Mouse (Mus musculus) heart, embryonic 12.5 days (tissue): ENCODE results near the gene Bbx. TPM values are rescaled to one million over a fixed set of nuclear protein-coding genes. Genes with fewer than 3 reads are reported as not detected.

Experiments used
- ATAC-seq: fragments of 200-750 bp; cut with Nextera tagmentation; 2 replicates; pipeline ENCODE4 v1.8.0; 2017; ENCODE audit warnings: moderate TSS enrichment, moderate library complexity; ENCODE audit not compliant: insufficient number of reproducible peaks, low FRiP score
- H3K27ac ChIP-seq: fragments of 300-500 bp; sonication (generic); 2 replicates; pipeline ENCODE4 v1.5.1; 2016; ENCODE audit warnings: mild to moderate bottlenecking, moderate library complexity; ENCODE audit not compliant: poor library complexity, severe bottlenecking
- H3K27me3 ChIP-seq: fragments of 300-500 bp; sonication (generic); replicated peaks from 2 replicates; pipeline ENCODE4 v1.6.1; 2016; ENCODE audit warnings: mild to moderate bottlenecking, moderate library complexity
- H3K36me3 ChIP-seq: fragments of 300-500 bp; sonication (generic); 2 replicates; pipeline ENCODE4 v1.6.1; 2016; ENCODE audit warnings: mild to moderate bottlenecking, moderate library complexity
- H3K4me1 ChIP-seq: fragments of 300-500 bp; sonication (generic); replicated peaks from 2 replicates; pipeline ENCODE4 v1.6.1; 2016; ENCODE audit warnings: mild to moderate bottlenecking
- H3K4me2 ChIP-seq: fragments of 300-500 bp; sonication (generic); 2 replicates; pipeline ENCODE4 v1.6.1; 2016; ENCODE audit warnings: mild to moderate bottlenecking, moderate library complexity
- H3K4me3 ChIP-seq: fragments of 300-500 bp; sonication (generic); 2 replicates; pipeline ENCODE4 v1.5.1; 2016; ENCODE audit warnings: mild to moderate bottlenecking
- H3K9ac ChIP-seq: fragments of 300-500 bp; sonication (generic); 2 replicates; pipeline ENCODE4 v1.6.1; 2016; ENCODE audit warnings: mild to moderate bottlenecking, moderate library complexity
- H3K9me3 ChIP-seq: fragments of 300-500 bp; sonication (generic); replicated peaks from 2 replicates; pipeline ENCODE4 v1.6.1; 2016; ENCODE audit warnings: mild to moderate bottlenecking, moderate library complexity
- WGBS: fragments of 180-500 bp; shearing (Covaris S2); methylation state at CpG from one replicate; pipeline ENCODE4 v1.1.7; 2016; 5-methylcytosine and 5-hydroxymethylcytosine counted together
- polyA plus RNA-seq: library from polyadenylated mRNA; unstranded; fragments of >200 nt; fragmentation: Nextera tagmentation; extraction: Ambion mirVana; gene quantifications from 2 replicates; pipeline ENCODE4 v1.2.1, GENCODE M21; 2016

The Bbx gene
- polyA plus RNA-seq, 1 experiment from 2014 or later = 37.7 TPM

DNA sequence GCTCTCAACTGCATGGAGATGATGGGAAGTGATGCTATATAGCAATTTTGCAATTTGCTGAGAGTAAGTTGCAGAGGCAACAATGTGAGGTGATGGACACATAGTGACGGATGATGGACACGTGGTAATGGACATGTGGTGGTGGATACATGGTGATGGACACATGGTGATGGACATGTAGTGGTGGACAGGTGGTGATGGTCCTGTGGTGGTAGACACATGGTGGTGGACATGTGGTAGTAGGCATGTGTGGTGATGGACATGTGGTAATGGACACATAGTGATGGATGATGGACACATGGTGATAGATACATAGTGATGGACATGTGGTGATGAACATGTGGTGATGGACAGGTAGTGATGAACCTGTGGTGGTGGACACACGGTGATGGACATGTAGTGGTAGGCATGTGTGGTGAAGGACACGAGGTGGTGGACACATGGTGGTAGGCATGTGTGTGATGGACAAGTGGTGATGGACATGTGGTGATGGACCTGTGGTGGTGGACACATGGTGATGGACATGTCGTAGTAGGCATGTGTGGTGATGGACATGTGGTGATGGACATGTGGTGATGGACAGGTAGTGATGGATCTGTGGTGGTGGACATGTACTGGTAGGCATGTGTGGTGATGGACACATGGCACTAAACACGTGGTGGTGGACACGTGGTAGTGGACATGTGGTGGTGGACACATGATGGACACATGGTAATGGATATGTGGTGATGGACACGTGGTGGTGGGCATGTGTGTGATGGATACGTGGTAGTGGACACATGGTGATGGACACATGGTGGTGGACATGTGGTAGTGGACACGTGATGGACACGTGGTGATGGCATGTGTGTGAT is 271.5 kb downstream of the Bbx start:
- 86% methylated on average over 11 of the region's 11 CpGs for WGBS

DNA sequence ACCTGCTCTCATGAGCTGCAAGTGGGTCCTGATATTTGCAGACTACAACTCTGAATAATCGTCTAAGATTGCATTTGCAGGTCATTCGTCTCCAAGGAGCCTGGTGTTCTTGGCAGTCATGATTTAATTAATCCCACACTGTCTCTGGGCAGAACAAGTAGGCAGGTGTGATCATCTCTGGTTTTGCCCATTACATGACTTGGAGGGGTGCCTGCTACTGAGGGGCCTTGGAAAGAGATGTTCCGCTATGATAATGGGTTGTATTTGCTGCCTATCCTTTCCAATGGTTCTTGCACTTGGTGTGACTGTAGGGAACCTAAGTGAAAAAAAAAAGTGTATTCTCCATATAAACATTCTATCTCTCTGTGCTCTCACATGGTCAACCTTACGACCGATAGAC is 273.6 kb downstream of the Bbx start:
- WGBS = 80% methylated on average over 5 of the region's 5 CpGs
- no peak for ATAC-seq
- Histone ChIP-seq H3K36me3 (no peaks in the 10 kb centered on the region), H3K27me3 (no peaks in the 10 kb centered on the region), H3K9me3 (peaks cover 4% of the 10 kb centered on the region; the same call in 1 of the 2 replicates), H3K9ac (no peak overlapping the region), H3K27ac (no peak overlapping the region), H3K4me3 (no peak overlapping the region), H3K4me1 (no peaks in the 10 kb centered on the region; the same call in 1 of the 2 replicates), H3K4me2 (no peak overlapping the region)

More for the DNA sequence above, 271.5 kb downstream of the Bbx start:
- Histone ChIP-seq H3K4me1 (no peaks in the 10 kb centered on the region; the same call in 1 of the 2 replicates), H3K9me3 (no peaks in the 10 kb centered on the region), H3K4me3 (no peak overlapping the region), H3K27ac (no peak overlapping the region), H3K36me3 (no peaks in the 10 kb centered on the region), H3K4me2 (no peak overlapping the region), H3K27me3 (no peaks in the 10 kb centered on the region), H3K9ac (no peak overlapping the region)
- ATAC-seq = peak; percentile 42

- Histone ChIP-seq H3K9me3 (peaks cover 9% of the 10 kb centered on the region), H3K4me1 (no peaks in the 10 kb centered on the region), H3K4me3 (no peak overlapping the region), H3K9ac (no peak overlapping the region), H3K36me3 (no peaks in the 10 kb centered on the region), H3K4me2 (no peak overlapping the region), H3K27me3 (no peaks in the 10 kb centered on the region), H3K27ac (no peak overlapping the region)
- ATAC-seq = no peak
- WGBS = 79% methylated on average over 4 of the region's 4 CpGs
Measured at GRCm38 (mm10) chr16:50149606-50150005, 282.6 kb downstream of the Bbx start.

GRCm38 (mm10) chr16:50147900-50148299 is 284.3 kb downstream of the Bbx start:
- Histone ChIP-seq H3K27ac (no peak overlapping the region), H3K9me3 (peaks cover 9% of the 10 kb centered on the region), H3K36me3 (no peaks in the 10 kb centered on the region), H3K4me3 (no peak overlapping the region), H3K4me2 (no peak overlapping the region), H3K9ac (no peak overlapping the region), H3K4me1 (no peaks in the 10 kb centered on the region), H3K27me3 (no peaks in the 10 kb centered on the region)
- WGBS = 81% methylated on average over 2 of the region's 2 CpGs
- no peak for ATAC-seq

Other genes with a start within 250 kb of the Bbx start
- not detected in 2 replicates for gene Ccdc54, start 158.8 kb upstream of the Bbx start, polyA plus RNA-seq